Mouse (Mus musculus) ES-Bruce4 (cell line): ENCODE measurements around the gene Mecom. TPM values are rescaled to one million over a fixed set of nuclear protein-coding genes. Genes with fewer than 3 reads are reported as not detected.

Experiments used
- H3K27ac ChIP-seq: 2 replicates; pipeline ENCODE4 v1.5.1; 2012; ENCODE audit warnings: low read length, inconsistent platforms; ENCODE audit not compliant: insufficient read depth
- H3K27me3 ChIP-seq: 2 replicates; pipeline ENCODE4 v1.6.1; 2012; ENCODE audit warnings: mild to moderate bottlenecking, low read length, inconsistent platforms; ENCODE audit not compliant: control insufficient read depth, poor library complexity, insufficient read depth, severe bottlenecking
- H3K36me3 ChIP-seq: 2 replicates; pipeline ENCODE4 v1.6.1; 2012; ENCODE audit warnings: inconsistent platforms, mild to moderate bottlenecking, low read length, moderate library complexity; ENCODE audit not compliant: control insufficient read depth, poor library complexity, insufficient read depth, severe bottlenecking
- H3K4me1 ChIP-seq: one replicate; pipeline ENCODE4 v1.8.1; 2011; ENCODE audit warnings: low read length; ENCODE audit not compliant: control insufficient read depth, insufficient read depth
- H3K4me3 ChIP-seq: 2 replicates; pipeline ENCODE4 v1.5.1; 2011; ENCODE audit warnings: low read depth, mild to moderate bottlenecking, low read length
- H3K9ac ChIP-seq: 2 replicates; pipeline ENCODE4 v1.6.1; 2012; ENCODE audit warnings: low read depth, mild to moderate bottlenecking, inconsistent platforms; ENCODE audit not compliant: poor library complexity, severe bottlenecking
- H3K9me3 ChIP-seq: replicated peaks from 2 replicates; pipeline ENCODE4 v1.6.1; 2012; ENCODE audit warnings: mild to moderate bottlenecking, low read length, inconsistent platforms; ENCODE audit not compliant: control insufficient read depth, poor library complexity, insufficient read depth, severe bottlenecking
- CTCF ChIP-seq: IDR thresholded peaks from one replicate; pipeline ENCODE4 v1.8.1; 2011; ENCODE audit warnings: low read depth, low read length
- EP300 ChIP-seq: IDR thresholded peaks from 2 replicates; pipeline ENCODE4 v1.6.1; 2011; ENCODE audit warnings: low read depth, low read length; ENCODE audit not compliant: insufficient read depth
- POLR2A ChIP-seq: IDR thresholded peaks from one replicate; pipeline ENCODE4 v1.8.1; 2011; ENCODE audit warnings: low read length; ENCODE audit not compliant: insufficient read depth
- polyA plus RNA-seq: library from polyadenylated mRNA; stranded (reverse); fragments of >200 nt; gene quantifications from 2 replicates; pipeline ENCODE4 v1.2.4, GENCODE M21; 2011; ENCODE audit warnings: low read depth; ENCODE audit not compliant: missing spikeins, insufficient read depth, insufficient read length

The Mecom gene
- polyA plus RNA-seq, 1 experiment = 0.24 TPM

GRCm38 (mm10) chr3:30258421-30258820 lies 289.4 kb downstream of the Mecom start:
- Histone ChIP-seq H3K4me3 (no peak overlapping the region), H3K27me3 (no peaks in the 10 kb centered on the region), H3K4me1 (no peaks in the 10 kb centered on the region), H3K27ac (no peak overlapping the region), H3K36me3 (no peaks in the 10 kb centered on the region), H3K9ac (no peak overlapping the region), H3K9me3 (0 out of 2 replicates have a peak, but pooled peaks cover 3% of the 10 kb centered on the region)
- TF ChIP-seq POLR2A = no peak
- no peak for TF ChIP-seq CTCF
- no peak for TF ChIP-seq EP300

- Histone ChIP-seq H3K27me3 (no peaks in the 10 kb centered on the region), H3K4me3 (no peak overlapping the region), H3K9me3 (0 out of 2 replicates have a peak, but pooled peaks cover 3% of the 10 kb centered on the region), H3K36me3 (no peaks in the 10 kb centered on the region), H3K9ac (no peak overlapping the region), H3K4me1 (no peaks in the 10 kb centered on the region), H3K27ac (no peak overlapping the region)
- no peak for TF ChIP-seq POLR2A
- no peak for TF ChIP-seq EP300
- TF ChIP-seq CTCF = no peak
Observed at GRCm38 (mm10) chr3:30257776-30258175, 290.0 kb downstream of the Mecom start.

- Histone ChIP-seq H3K27ac (no peak overlapping the region), H3K9ac (no peak overlapping the region), H3K27me3 (no peaks in the 10 kb centered on the region), H3K36me3 (no peaks in the 10 kb centered on the region), H3K9me3 (0 out of 2 replicates have a peak, but pooled peaks cover 3% of the 10 kb centered on the region), H3K4me1 (no peaks in the 10 kb centered on the region), H3K4me3 (no peak overlapping the region)
- no peak for TF ChIP-seq CTCF
- no peak for TF ChIP-seq EP300
- TF ChIP-seq POLR2A = no peak
Observed at GRCm38 (mm10) chr3:30256896-30257295, 290.9 kb downstream of the Mecom start.

- TF ChIP-seq CTCF = no peak
- TF ChIP-seq POLR2A = no peak
- TF ChIP-seq EP300 = no peak
- Histone ChIP-seq H3K9me3 (0 out of 2 replicates have a peak, but pooled peaks cover 3% of the 10 kb centered on the region), H3K36me3 (no peaks in the 10 kb centered on the region), H3K27ac (no peak overlapping the region), H3K4me1 (no peaks in the 10 kb centered on the region), H3K4me3 (no peak overlapping the region), H3K27me3 (no peaks in the 10 kb centered on the region), H3K9ac (no peak overlapping the region)
Observed at GRCm38 (mm10) chr3:30255828-30256227, 292.0 kb downstream of the Mecom start.

GRCm38 (mm10) chr3:30254451-30254850 lies 293.4 kb downstream of the Mecom start:
- Histone ChIP-seq H3K4me1 (no peaks in the 10 kb centered on the region), H3K36me3 (no peaks in the 10 kb centered on the region), H3K4me3 (no peak overlapping the region), H3K27ac (no peak overlapping the region), H3K27me3 (no peaks in the 10 kb centered on the region), H3K9ac (no peak overlapping the region), H3K9me3 (0 out of 2 replicates have a peak, but pooled peaks cover 3% of the 10 kb centered on the region)
- TF ChIP-seq POLR2A (no peak), EP300 (no peak), CTCF (no peak)

GRCm38 (mm10) chr3:30253714-30254113 lies 294.1 kb downstream of the Mecom start:
- Histone ChIP-seq H3K4me1 (no peaks in the 10 kb centered on the region), H3K27me3 (no peaks in the 10 kb centered on the region), H3K9ac (no peak overlapping the region), H3K36me3 (no peaks in the 10 kb centered on the region), H3K4me3 (no peak overlapping the region), H3K27ac (no peak overlapping the region), H3K9me3 (0 out of 2 replicates have a peak, but pooled peaks cover 3% of the 10 kb centered on the region)
- no peak for TF ChIP-seq EP300
- no peak for TF ChIP-seq CTCF
- no peak for TF ChIP-seq POLR2A
